Mouse (Mus musculus) layer of hippocampus, adult 8-10 months (tissue): Measurements from ENCODE around the gene Ccdc126. TPM values are rescaled to one million over a fixed set of nuclear protein-coding genes. Genes with fewer than 3 reads are reported as not detected.
A peak's percentile ranks its signal among the peaks of the same experiment; 100 is the strongest.
"Not testable (repeated sequence)": the region's sequence is repeated elsewhere in the genome, so short reads cannot be mapped to it uniquely, and the experiment has no call there.

Experiments
- DNase-seq, 2 experiments: peaks; one replicate each; pipeline ENCODE4 v3.0.0; 2022; ENCODE audit warnings: low spot score in 2 of 2
- total RNA-seq, 4 experiments: library from RNA; stranded (reverse); gene quantifications; 2 replicates each; pipeline ENCODE4 v1.2.4; 2022

The Ccdc126 gene
- total RNA-seq: 10 to 100 TPM in 2 of 4 experiments, 1 to 10 TPM in 2; 7.9 to 10.8 (median 9.4) TPM

GRCm38 (mm10) chr6:49318966-49319594, at the start of gene Ccdc126:
Gene Ccdc126 (plus strand): TSS chr6:49319274.
- peak; percentile 97 for DNase-seq

- DNase-seq: no peak
These were observed 49.2 kb upstream of the Ccdc126 start for GRCm38 (mm10) chr6:49269923-49270322.

DNA sequence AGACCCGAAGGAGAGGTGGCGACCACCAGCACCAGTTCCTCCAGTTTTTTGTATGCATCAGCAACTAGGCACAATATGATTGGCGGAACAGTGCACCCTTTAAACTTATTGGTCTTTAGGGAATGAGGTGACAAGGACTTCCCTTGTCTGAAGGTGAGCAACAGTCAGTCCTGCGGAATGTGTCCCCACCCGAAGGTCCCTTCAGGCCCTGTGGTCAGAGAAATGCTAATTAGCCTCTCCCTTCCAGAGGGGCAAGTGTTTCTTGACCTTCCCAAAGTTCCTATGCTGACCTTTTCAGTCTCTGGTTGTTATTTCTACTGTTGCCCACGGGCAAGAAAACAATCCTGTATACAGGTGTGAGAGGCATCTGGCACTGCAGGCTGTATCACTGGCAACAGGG, 47.3 kb upstream of the Ccdc126 start:
- DNase-seq: no peak

- no peak for DNase-seq
These were observed 46.2 kb upstream of the Ccdc126 start for GRCm38 (mm10) chr6:49272863-49273262.

DNA sequence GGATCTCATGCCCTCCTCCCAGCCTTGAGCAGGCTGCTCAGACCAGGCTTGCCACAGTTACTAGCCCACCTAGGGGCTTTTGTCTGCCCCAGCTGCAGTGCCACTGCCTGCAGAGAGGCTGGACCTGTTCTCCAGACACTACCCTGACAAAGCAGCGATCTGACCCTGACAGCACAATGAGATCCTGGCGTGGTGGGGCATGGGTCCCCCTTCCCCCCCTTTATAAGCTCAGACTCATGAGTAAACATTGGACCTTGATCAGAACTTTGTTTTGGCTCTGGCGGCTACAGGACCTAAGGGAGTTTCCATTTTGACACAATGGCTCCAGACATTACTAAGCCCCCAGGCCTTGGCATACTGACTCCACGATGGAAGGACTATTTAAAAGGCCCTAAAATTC, 45.1 kb upstream of the Ccdc126 start:
- no peak for DNase-seq

DNA sequence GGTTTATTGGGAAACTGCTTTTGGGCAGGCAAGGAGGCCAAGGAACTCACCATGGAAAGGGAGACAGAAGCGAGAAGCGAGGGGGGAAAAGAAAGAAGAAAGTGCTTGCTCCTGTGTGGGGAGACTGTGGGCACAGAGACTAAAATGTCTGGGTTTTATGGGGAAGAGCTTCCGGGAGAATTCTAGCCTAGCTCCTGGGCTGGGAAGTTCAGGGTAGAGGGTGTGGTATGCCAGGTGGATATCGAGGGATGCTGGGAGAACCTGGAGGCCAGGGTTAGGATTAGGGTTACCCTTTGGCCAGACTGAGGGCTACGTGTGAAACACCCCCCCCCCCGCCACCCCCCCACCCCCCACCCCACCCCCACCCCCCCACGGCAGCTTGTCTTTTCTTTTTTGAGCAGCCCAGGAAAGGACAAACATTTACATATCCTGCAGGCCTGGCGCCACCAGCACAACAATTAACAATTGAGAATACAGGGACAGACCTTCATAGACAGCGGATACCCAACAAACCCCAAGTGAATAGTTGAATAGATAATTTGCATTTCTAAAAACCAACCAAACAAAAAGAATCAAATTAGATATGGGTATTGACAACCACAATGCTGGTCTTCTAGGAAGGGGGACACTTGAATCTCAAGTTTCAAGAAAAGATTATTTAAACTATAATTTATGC, 44.5 kb upstream of the Ccdc126 start:
- DNase-seq: no peak

GRCm38 (mm10) chr6:49275296-49275695, 43.8 kb upstream of the Ccdc126 start:
- DNase-seq: no peak

DNA sequence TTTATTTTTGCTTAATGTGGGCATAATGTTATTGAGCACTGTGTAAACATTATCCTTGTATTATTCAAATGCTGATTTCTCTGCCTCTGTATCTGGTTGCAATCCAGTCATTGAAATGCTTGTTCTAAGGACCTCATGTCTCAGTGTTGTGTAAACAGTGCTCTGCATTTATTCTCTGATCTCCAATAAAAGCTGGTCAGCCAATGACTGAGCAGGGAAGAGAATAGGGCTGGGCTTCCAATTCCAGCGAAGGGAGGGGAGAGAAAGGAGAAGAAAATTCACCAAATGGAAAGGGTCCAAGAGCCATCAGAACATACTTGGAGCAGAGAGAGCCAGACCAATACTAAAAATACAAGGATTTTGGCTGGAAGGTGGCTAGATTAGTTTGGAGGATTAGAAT, 38.1 kb upstream of the Ccdc126 start:
- no peak for DNase-seq

DNA sequence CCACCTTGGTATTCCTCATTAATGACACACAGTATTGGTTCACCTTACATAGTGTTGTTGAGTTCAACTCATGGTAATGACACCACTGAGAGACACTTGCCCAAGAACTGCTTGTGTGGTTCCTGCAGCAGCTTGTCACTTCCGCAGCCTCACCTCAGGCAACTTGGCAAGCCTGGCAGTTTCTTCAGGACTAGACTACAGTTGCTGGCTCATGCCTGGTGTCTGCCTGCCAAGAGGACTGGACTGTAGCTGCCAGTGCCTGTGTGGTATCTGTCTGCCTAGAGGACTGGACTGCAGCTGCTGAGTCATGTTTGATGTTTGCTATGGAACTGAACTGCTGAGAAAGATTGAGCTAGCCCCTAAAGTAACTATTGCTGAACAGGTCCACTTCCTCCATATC, 37.0 kb upstream of the Ccdc126 start:
- DNase-seq: no peak

DNA sequence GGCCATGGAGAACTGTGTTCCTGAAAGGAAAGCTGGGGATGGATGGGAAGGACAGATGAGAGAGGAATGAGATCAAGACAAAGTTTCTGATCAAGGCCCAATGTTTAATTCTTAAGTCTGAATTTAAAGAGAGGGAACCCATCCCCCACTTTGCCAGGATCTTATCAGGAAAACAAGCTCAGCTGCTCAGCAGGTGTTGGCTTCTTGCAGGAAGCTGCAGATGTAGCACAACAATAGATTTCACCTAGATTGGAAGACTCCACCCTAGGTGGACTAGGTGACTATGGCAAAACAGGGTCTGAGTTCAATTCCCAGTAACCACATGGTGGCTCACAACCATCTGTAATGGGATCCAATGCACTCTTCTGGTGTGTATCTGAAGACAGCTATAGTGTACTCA, 20.8 kb upstream of the Ccdc126 start:
- DNase-seq: no peak

GRCm38 (mm10) chr6:49314821-49315220, 4.3 kb upstream of the Ccdc126 start:
- not testable (repeated sequence) for DNase-seq

DNA sequence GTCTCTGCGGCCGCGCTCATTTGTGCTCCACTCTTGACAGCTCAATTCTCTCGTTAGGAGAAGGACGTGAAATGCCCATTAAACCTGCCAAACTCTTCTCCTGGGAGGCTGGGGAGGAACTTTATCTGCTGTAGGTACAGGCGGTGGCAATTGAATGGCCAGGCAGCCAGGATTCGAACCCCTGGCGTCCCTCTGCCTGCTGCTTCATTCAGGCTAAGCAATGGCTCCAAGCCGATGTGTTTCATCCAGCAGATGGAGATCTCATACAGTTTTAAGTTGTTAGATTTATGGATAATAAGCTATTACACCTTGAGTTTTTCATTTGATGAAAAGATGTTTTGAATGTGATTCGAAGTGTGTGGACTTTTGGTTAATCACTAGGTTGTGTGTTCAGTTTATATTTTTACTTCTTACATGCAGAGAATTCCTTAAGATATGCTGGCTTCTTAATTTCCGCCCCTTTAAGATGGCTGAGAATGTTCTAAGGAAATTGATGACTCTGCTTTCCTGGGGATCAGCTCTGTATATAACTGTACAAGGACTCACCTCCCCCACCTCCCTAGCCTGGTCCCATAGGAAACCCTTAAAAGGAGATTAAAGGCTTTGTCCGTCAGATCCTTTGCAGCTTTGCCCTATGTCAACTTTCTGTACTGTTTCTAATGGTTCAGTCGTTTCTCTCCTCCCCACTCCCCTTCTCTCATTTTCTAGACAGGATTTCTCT, 681 bp downstream of the Ccdc126 start:
- peak in 1 of 2 experiments; percentile 49 for DNase-seq

DNA sequence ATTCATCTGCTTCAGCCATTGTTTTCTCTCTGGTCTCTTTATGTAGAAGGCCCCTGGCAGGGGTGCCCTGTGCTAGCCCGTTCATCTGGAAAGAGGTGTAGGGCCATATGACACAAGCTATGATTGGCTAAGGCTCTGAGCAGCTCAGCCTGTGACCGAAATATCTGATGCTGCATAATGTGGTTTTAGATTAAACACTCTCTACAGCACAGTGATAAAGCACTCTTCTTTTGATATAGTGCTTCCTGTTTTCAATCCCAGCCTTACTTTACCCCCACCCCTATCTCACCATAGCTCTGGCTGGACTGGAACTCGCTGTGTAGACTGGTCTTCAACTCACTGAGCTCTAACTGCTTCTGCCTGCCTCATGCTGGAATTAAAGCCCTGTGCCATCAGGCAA, 2.3 kb downstream of the Ccdc126 start:
- DNase-seq: no peak

DNA sequence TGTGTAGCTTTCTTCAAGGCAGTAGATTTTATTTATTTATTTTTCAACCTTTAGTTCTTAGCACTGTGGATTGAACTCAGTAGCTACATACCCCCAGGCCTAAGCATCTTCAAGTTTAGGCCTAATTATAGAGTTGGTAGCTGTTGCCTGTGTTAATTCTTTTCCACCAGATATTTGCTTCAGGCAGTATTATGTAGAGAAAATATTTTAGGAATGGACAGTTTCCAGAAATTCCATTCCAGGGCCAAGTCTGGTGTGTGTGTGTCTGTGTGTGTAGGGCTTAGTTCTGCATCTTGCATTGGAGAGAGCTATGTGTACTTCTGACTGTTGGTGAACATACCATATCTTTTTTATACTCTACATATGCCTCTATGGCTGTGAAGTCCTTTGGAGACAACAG, 3.0 kb downstream of the Ccdc126 start:
- no peak for DNase-seq

- DNase-seq: no peak
These were observed 3.9 kb downstream of the Ccdc126 start for GRCm38 (mm10) chr6:49322986-49323385.

- DNase-seq: no peak
These were observed 5.5 kb downstream of the Ccdc126 start for GRCm38 (mm10) chr6:49324528-49324927.

- DNase-seq: no peak
These were observed 6.2 kb downstream of the Ccdc126 start for GRCm38 (mm10) chr6:49325294-49325693.

- no peak for DNase-seq
These were observed 7.8 kb downstream of the Ccdc126 start for GRCm38 (mm10) chr6:49326846-49327245.

- no peak for DNase-seq
These were observed 12.4 kb downstream of the Ccdc126 start for GRCm38 (mm10) chr6:49331369-49332059.

DNA sequence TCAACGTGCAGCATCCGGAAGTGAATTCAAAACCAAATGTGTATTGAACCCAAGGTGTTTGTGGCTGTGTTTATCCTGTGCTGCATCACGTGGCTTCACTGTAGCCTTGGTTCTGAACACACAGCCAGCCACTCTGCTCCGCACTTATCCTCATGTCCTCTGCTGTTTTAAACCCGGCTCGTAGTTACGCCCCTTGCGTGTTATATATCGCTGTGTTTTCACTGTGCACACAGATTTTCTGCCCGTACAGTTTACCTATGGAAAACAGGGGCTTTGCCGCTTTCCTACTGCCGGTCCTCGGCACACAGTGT, 12.9 kb downstream of the Ccdc126 start:
- no peak for DNase-seq

DNA sequence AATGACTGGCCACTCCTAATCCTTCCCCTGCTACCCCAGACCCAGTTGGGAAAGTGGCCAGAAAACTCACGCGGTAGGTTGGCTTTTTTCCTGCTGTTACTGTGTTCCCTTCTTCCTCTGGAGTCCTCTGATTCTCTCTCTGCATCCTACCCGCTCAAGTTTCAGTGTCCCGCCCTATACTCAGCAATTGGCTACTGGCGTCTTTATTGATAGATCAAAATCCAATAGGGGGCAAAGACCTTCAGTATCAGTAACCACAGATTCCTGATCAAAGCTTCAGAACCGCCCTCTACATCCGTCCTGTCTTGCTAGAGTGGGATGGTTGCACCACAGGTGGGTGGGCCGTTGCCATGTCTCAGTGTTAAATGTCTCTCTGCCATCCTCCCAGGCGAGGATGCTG, 19.5 kb downstream of the Ccdc126 start:
- DNase-seq: no peak

DNA sequence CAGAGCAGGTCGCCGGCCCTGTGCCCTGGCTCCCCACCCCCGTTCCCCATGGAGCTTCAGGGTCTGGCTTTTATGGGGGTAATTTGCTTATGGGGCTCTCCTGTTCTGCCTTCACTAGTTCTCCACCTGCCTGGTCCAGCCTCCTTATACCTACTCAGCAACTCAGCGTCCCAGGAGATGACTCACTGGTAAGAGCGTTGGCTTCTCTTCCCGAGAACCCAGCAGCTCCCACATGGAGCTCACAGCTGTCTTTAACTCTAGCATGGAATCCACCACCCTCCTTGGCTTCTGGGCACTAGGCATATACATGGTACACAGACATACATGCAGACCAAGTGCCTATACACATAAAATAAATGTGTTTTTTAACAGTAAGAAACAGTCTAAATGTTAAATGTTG, 20.1 kb downstream of the Ccdc126 start:
- DNase-seq: no peak
